Mouse (Mus musculus) forebrain, postnatal 0 days (tissue): ENCODE data around the gene Dcdc2a. TPM values are rescaled to one million over a fixed set of nuclear protein-coding genes. Genes with fewer than 3 reads are reported as not detected.
A peak's percentile ranks its signal among the peaks of the same experiment; 100 is the strongest.

Experiments
- ATAC-seq: fragments of 200-750 bp; cut with Nextera tagmentation; 2 replicates; pipeline ENCODE4 v1.8.0; 2017; ENCODE audit warnings: mild to moderate bottlenecking, moderate library complexity
- DNase-seq: peaks from one replicate; pipeline ENCODE4 v3.0.0-alpha.2; 2015
- H3K27ac ChIP-seq: fragments of 300-500 bp; sonication (generic); 2 replicates; pipeline ENCODE4 v1.5.1; 2014; ENCODE audit warnings: low read depth, mild to moderate bottlenecking, antibody characterized with exemption, low read length, moderate library complexity, mixed read lengths
- H3K27me3 ChIP-seq: fragments of 300-500 bp; sonication (generic); 2 replicates; pipeline ENCODE4 v1.6.1; 2014; ENCODE audit warnings: mild to moderate bottlenecking, low read length, mixed read lengths; ENCODE audit not compliant: insufficient read depth
- H3K36me3 ChIP-seq: fragments of 300-500 bp; sonication (generic); 2 replicates; pipeline ENCODE4 v1.6.1; 2014; ENCODE audit warnings: mild to moderate bottlenecking, moderate library complexity; ENCODE audit not compliant: insufficient read depth
- H3K4me1 ChIP-seq: fragments of 300-500 bp; sonication (generic); 2 replicates; pipeline ENCODE4 v1.6.1; 2014; ENCODE audit warnings: antibody characterized with exemption; ENCODE audit not compliant: insufficient read depth
- H3K4me2 ChIP-seq: fragments of 300-500 bp; sonication (generic); 2 replicates; pipeline ENCODE4 v1.6.1; 2014; ENCODE audit warnings: low read depth, mild to moderate bottlenecking, moderate library complexity
- H3K4me3 ChIP-seq: fragments of 300-500 bp; sonication (generic); 2 replicates; pipeline ENCODE4 v1.5.1; 2014; ENCODE audit warnings: low read depth, low read length, mixed read lengths
- H3K9ac ChIP-seq: fragments of 300-500 bp; sonication (generic); 2 replicates; pipeline ENCODE4 v1.6.1; 2014; ENCODE audit warnings: mild to moderate bottlenecking
- H3K9me3 ChIP-seq: fragments of 300-500 bp; sonication (generic); 2 replicates; pipeline ENCODE4 v1.6.1; 2016; ENCODE audit warnings: low read length
- CTCF ChIP-seq: sonication (generic); IDR thresholded peaks from 2 replicates; pipeline ENCODE4 v1.5.1; 2016; ENCODE audit warnings: antibody characterized with exemption, control low read depth, low read depth
- WGBS: fragments of 180-500 bp; shearing (Covaris S2); extraction: QIAGEN DNeasy Blood & Tissue Kit; methylation state at CpG from one replicate; pipeline ENCODE4 v1.1.7; 2014; 5-methylcytosine and 5-hydroxymethylcytosine counted together
- polyA plus RNA-seq: library from polyadenylated mRNA; unstranded; fragments of >200 nt; fragmentation: Nextera tagmentation; extraction: Ambion mirVana; gene quantifications from 2 replicates; pipeline ENCODE4 v1.2.1, GENCODE M21; 2015
- total RNA-seq: library from RNA; depleted of rRNA; stranded (reverse); fragments of >200 nt; gene quantifications from 2 replicates; pipeline ENCODE4 v1.2.3, GENCODE M21; 2014

Gene Dcdc2a
- total and polyA plus RNA-seq, 2 experiments from 2014 or later, result 3.2 to 4.8 TPM

DNA sequence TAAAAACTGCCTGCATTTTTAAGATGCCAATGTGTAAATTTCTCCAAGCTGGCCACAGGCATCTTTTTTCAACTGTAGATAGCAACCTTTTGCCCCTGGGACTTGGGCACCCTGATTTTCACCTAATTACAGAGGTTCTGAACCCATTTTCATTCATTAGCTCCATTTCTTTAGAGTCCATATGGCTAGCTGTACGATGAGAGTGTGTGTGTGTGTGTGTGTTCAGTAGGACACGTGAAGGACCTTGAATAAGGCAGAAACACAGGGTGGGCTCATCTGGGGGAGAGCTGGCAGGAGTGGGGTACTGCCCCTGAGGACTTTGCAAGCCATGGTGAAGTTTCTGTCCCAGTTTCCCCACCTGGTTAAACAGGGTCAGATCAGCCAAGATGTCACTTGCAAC lies 105.0 kb downstream of the Dcdc2a start:
- Histone ChIP-seq H3K4me2 (no peak overlapping the region), H3K36me3 (no peaks in the 10 kb centered on the region), H3K4me1 (no peaks in the 10 kb centered on the region), H3K9ac (no peak overlapping the region; the same call in 1 of the 2 replicates), H3K27ac (no peak overlapping the region), H3K4me3 (no peak overlapping the region), H3K9me3 (no peaks in the 10 kb centered on the region), H3K27me3 (no peaks in the 10 kb centered on the region)
- no peak for DNase-seq
- WGBS, result 15% methylated on average over 2 of the region's 2 CpGs
- no peak for ATAC-seq
- TF ChIP-seq CTCF, result no peak

GRCm38 (mm10) chr13:25162594-25162993 lies 106.8 kb downstream of the Dcdc2a start:
- no peak for DNase-seq
- no peaks in the 10 kb centered on the region for H3K36me3 ChIP-seq
- no peaks in the 10 kb centered on the region for H3K4me1 ChIP-seq
- TF ChIP-seq CTCF, result no peak
- no peaks in the 10 kb centered on the region for H3K9me3 ChIP-seq
- 87% methylated on average over 3 of the region's 3 CpGs for WGBS
- H3K9ac ChIP-seq, result no peak overlapping the region
- ATAC-seq, result no peak
- no peak overlapping the region for H3K27ac ChIP-seq
- H3K4me2 ChIP-seq, result no peak overlapping the region
- no peaks in the 10 kb centered on the region for H3K27me3 ChIP-seq
- H3K4me3 ChIP-seq, result no peak overlapping the region

DNA sequence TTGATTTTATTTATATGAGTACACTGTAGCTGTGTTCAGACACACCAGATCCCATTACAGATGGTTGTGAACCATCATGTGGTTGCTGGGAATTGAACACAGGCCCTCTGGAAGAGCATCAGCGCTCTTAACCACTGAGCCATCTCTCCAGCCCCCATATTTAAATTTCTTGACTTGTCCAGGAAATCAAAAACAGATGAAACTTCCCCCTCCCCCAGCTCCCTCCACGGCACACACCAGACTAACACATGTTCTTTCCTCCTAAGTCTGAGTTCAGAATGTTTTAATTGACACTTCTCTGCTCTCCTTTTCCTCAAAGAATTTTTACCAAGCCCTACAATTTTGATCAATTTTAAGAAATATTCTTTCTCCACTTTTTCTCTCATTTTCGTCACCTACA lies 113.1 kb downstream of the Dcdc2a start:
- Histone ChIP-seq H3K4me2 (no peak overlapping the region), H3K4me1 (no peaks in the 10 kb centered on the region), H3K9me3 (no peaks in the 10 kb centered on the region), H3K27me3 (no peaks in the 10 kb centered on the region), H3K9ac (no peak overlapping the region), H3K27ac (no peak overlapping the region), H3K4me3 (no peak overlapping the region), H3K36me3 (no peaks in the 10 kb centered on the region)
- TF ChIP-seq CTCF, result no peak
- 69% methylated on average over 3 of the region's 3 CpGs for WGBS
- DNase-seq, result no peak
- ATAC-seq, result no peak

DNA sequence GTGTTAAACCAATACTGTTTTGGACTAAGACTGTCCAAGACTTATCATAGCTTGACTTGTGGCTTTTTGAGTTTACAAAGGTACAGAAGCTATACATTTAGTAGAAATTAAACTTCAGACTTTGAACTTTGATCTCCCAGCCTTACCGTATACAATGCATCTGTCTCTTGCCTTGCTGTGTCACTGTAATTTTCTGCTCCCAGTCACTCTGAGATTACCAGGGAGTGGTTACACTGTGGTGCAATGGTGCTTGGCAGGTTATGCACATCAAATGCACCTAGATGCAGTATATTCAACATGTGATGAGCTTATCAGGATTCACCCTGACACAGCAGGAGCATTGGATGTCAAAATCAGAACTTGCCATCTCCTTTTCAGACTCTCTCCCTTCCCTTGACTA lies 122.0 kb downstream of the Dcdc2a start:
- no peak for TF ChIP-seq CTCF
- no peaks in the 10 kb centered on the region for H3K4me1 ChIP-seq
- DNase-seq (no peak), ATAC-seq (no peak)
- WGBS, result 100% methylated on average over 1 of the region's 1 CpGs
- no peak overlapping the region for H3K27ac ChIP-seq
- no peak overlapping the region for H3K9ac ChIP-seq
- no peak overlapping the region for H3K4me2 ChIP-seq
- no peaks in the 10 kb centered on the region for H3K9me3 ChIP-seq
- H3K27me3 ChIP-seq, result no peaks in the 10 kb centered on the region
- H3K4me3 ChIP-seq, result no peak overlapping the region
- H3K36me3 ChIP-seq, result no peaks in the 10 kb centered on the region

- WGBS, result 85% methylated on average over 4 of the region's 4 CpGs
- H3K4me2 ChIP-seq, result no peak overlapping the region
- no peak for TF ChIP-seq CTCF
- no peaks in the 10 kb centered on the region for H3K9me3 ChIP-seq
- ATAC-seq (no peak), DNase-seq (no peak)
- H3K27ac ChIP-seq, result no peak overlapping the region
- no peaks in the 10 kb centered on the region for H3K36me3 ChIP-seq
- H3K4me1 ChIP-seq, result no peaks in the 10 kb centered on the region
- no peaks in the 10 kb centered on the region for H3K27me3 ChIP-seq
- H3K4me3 ChIP-seq, result no peak overlapping the region
- H3K9ac ChIP-seq, result no peak overlapping the region
Observed at GRCm38 (mm10) chr13:25178236-25179001, 122.6 kb downstream of the Dcdc2a start.

DNA sequence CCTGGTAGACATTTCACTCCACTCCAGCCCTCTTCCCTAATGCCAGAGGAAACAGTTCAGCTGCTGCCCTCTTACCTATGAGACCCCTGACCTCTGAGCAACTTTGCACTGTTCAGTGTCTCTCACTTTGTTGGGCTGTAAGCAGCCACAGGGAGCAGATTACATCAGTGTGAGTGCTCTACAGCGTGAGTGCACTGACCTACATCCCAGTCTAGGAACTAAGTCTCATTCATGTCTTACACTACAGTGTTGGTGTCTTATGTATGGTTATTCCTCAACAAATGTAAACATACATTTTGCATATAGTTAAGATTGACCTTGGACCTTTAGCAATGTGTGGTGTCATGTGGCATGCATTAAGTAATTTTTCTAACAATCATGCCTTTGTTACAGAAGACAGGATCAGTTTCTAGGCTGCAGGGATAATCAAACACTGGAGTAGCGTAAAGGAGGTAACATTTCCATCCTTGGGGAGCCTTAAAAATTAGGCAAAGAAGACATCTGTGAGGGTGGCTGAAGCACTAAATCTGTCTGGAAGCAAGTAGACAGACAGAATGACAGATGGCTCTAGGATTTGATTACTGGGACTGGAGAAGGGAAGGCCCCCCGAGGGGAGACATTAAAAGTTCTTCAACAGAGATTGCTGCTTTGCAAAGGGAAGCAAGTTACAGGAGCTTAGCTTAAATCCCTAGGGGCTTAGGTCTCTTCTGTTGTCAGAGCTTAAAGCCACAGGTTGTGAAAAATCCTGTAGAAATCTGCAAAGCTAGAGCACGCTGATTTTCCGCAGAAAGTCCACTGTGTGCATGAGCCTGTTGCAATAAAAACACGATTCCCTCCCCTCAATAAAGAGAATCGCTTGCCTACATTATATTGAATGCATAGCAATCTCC lies 130.9 kb downstream of the Dcdc2a start:
- H3K9me3 ChIP-seq, result no peaks in the 10 kb centered on the region
- H3K4me2 ChIP-seq, result peak overlapping the region; percentile 31
- ATAC-seq, result peak; percentile 34
- 21% methylated on average over 7 of the region's 7 CpGs for WGBS
- TF ChIP-seq CTCF, result no peak
- H3K9ac ChIP-seq, result no peak overlapping the region
- no peaks in the 10 kb centered on the region for H3K27me3 ChIP-seq
- no peak overlapping the region for H3K27ac ChIP-seq
- H3K4me3 ChIP-seq, result 0 out of 2 replicates have a peak overlapping the region, but pooled peaks have one; percentile 0
- DNase-seq, result no peak
- no peaks in the 10 kb centered on the region for H3K36me3 ChIP-seq
- no peaks in the 10 kb centered on the region for H3K4me1 ChIP-seq

GRCm38 (mm10) chr13:25187326-25187710 lies 131.5 kb downstream of the Dcdc2a start:
- peak; percentile 45 for ATAC-seq
- WGBS, result 4% methylated on average over 6 of the region's 6 CpGs
- no peaks in the 10 kb centered on the region for H3K9me3 ChIP-seq
- DNase-seq, result peak; percentile 79
- 0 out of 2 replicates have a peak overlapping the region, but pooled peaks have one; percentile 0 for H3K4me3 ChIP-seq
- H3K27me3 ChIP-seq, result no peaks in the 10 kb centered on the region
- TF ChIP-seq CTCF, result peak; percentile 75
- H3K36me3 ChIP-seq, result no peaks in the 10 kb centered on the region
- H3K27ac ChIP-seq, result no peak overlapping the region
- no peak overlapping the region for H3K9ac ChIP-seq
- H3K4me2 ChIP-seq, result peak overlapping the region; percentile 31
- no peaks in the 10 kb centered on the region for H3K4me1 ChIP-seq
